Mouse (Mus musculus) liver, adult 2 months (tissue): Measurements from ENCODE around the gene Mettl21e.

ENCODE experiments used
- CTCF ChIP-seq: fragments of 200-500 bp; IDR thresholded peaks from 2 replicates; pipeline ENCODE4 v1.5.1; 2011; ENCODE audit warnings: low read depth, low read length, control low read depth
- POLR2A ChIP-seq: fragments of 200-500 bp; IDR thresholded peaks from 2 replicates; pipeline ENCODE4 v1.6.1; 2011; ENCODE audit warnings: low read length, control low read depth; ENCODE audit not compliant: insufficient read depth; ENCODE audit errors: extremely low read depth

DNA sequence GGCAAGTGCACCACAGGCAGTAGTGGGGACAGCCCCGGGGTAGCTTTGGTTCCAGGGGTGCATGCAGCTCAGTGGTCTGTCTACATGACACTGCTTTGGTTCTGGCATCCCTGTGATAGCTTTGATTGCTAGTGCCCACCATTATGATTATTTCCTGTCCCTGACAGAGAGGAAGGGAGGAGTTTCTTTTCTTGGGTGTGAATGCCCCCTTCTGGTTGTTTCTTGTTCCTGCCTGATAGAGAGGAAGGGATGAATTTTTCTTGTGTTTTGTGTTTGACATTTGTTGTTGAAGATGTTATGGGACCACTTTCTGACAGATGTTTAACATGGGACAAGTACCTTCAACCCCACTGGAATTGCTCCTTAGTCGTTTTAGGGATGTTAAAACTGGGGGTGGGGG lies 18.5 kb upstream of the Mettl21e start:
- TF ChIP-seq CTCF (no peak), POLR2A (no peak)
